Mouse (Mus musculus) left cerebral cortex, postnatal 36 days (tissue): ENCODE results near the gene Ppme1. TPM values are rescaled to one million over a fixed set of nuclear protein-coding genes. Genes with fewer than 3 reads are reported as not detected.

Experiments
- DNase-seq, 2 experiments: peaks; one replicate each; pipeline ENCODE4 v3.0.0; 2021 to 2022; ENCODE audit warnings: low spot score in 2 of 2, mixed read lengths in 1 of 2
- intact Hi-C: fragments of 180-260 bp; cut with DNase I; formaldehyde crosslinking; loops from one replicate; pipeline ENCODE4 v1.15.1; 2025
- total RNA-seq, 2 experiments: library from RNA; stranded (reverse); gene quantifications; 2 replicates each; pipeline ENCODE4 v1.2.3; 2021

Ppme1 gene
- 100 to 1,000 TPM; 204 to 224 TPM for total RNA-seq

GRCm38 (mm10) chr7:100371495-100372451, at the start of gene Ppme1, which contains the start of gene C2cd3:
TSS of gene Ppme1 (minus strand) at chr7:100372307.
TSS of gene C2cd3 (plus strand) at chr7:100372233.
- intact Hi-C loops, result no loop called here
- DNase-seq, result peak; percentile 98

GRCm38 (mm10) chr7:100408684-100409083, 36.6 kb upstream of the Ppme1 start:
- intact Hi-C loops, result no loop called here
- DNase-seq, result no peak

- no peak for DNase-seq
- intact Hi-C loops, result no loop called here
Observed at GRCm38 (mm10) chr7:100407677-100408076, 35.6 kb upstream of the Ppme1 start.

- no peak for DNase-seq
- intact Hi-C loops, result no loop called here
Observed at GRCm38 (mm10) chr7:100402715-100403114, 30.6 kb upstream of the Ppme1 start.

- intact Hi-C loops, result no loop called here
- no peak for DNase-seq
Observed at GRCm38 (mm10) chr7:100400899-100401539, 28.9 kb upstream of the Ppme1 start.

- no peak for DNase-seq
- intact Hi-C loops, result no loop called here
Observed at GRCm38 (mm10) chr7:100399231-100399913, 27.3 kb upstream of the Ppme1 start.

- intact Hi-C loops, result no loop called here
- no peak for DNase-seq
Observed at GRCm38 (mm10) chr7:100392265-100392664, 20.2 kb upstream of the Ppme1 start.

- intact Hi-C loops, result no loop called here
- peak; percentile 26 to 46 for DNase-seq
Observed at GRCm38 (mm10) chr7:100390166-100390565, 18.1 kb upstream of the Ppme1 start.

GRCm38 (mm10) chr7:100388174-100388573, 16.1 kb upstream of the Ppme1 start:
- intact Hi-C loops, result no loop called here

GRCm38 (mm10) chr7:100383207-100383606, 11.1 kb upstream of the Ppme1 start:
- DNase-seq, result no peak
- intact Hi-C loops, result no loop called here

More at GRCm38 (mm10) chr7:100388174-100388573, 16.1 kb upstream of the Ppme1 start:
- DNase-seq, result peak; percentile 23 to 26

GRCm38 (mm10) chr7:100381161-100381560, 9.1 kb upstream of the Ppme1 start:
- no peak for DNase-seq
- intact Hi-C loops, result no loop called here

- intact Hi-C loops, result no loop called here
Observed at GRCm38 (mm10) chr7:100378257-100378656, 6.2 kb upstream of the Ppme1 start.

GRCm38 (mm10) chr7:100372452-100372980, 409 bp upstream of the Ppme1 start:
- no peak for DNase-seq
- intact Hi-C loops, result no loop called here

More at GRCm38 (mm10) chr7:100378257-100378656, 6.2 kb upstream of the Ppme1 start:
- no peak for DNase-seq

GRCm38 (mm10) chr7:100364888-100365287, 7.2 kb downstream of the Ppme1 start:
- no peak for DNase-seq
- intact Hi-C loops, result no loop called here

- intact Hi-C loops, result no loop called here
- DNase-seq, result no peak
Observed at GRCm38 (mm10) chr7:100363162-100363561, 8.9 kb downstream of the Ppme1 start.

- no peak for DNase-seq
- intact Hi-C loops, result no loop called here
Observed at GRCm38 (mm10) chr7:100357856-100358255, 14.3 kb downstream of the Ppme1 start.

- DNase-seq, result no peak
- intact Hi-C loops, result no loop called here
Observed at GRCm38 (mm10) chr7:100356768-100357167, 15.3 kb downstream of the Ppme1 start.

- DNase-seq, result no peak
- intact Hi-C loops, result no loop called here
Observed at GRCm38 (mm10) chr7:100356324-100356723, 15.8 kb downstream of the Ppme1 start.

GRCm38 (mm10) chr7:100354984-100355383, 17.1 kb downstream of the Ppme1 start:
- intact Hi-C loops, result no loop called here
- no peak for DNase-seq

GRCm38 (mm10) chr7:100335921-100336320, 36.2 kb downstream of the Ppme1 start:
- intact Hi-C loops, result no loop called here
- DNase-seq, result no peak
